Mouse (Mus musculus) kidney, postnatal 0 days (tissue): ENCODE results near the gene Mcu. TPM values are rescaled to one million over a fixed set of nuclear protein-coding genes. Genes with fewer than 3 reads are reported as not detected.
A peak's percentile ranks its signal among the peaks of the same experiment; 100 is the strongest.

ENCODE experiments used
- ATAC-seq: fragments of 200-750 bp; cut with Nextera tagmentation; replicated peaks from 2 replicates; pipeline ENCODE4 v1.8.0; 2017; ENCODE audit warnings: low read depth, moderate number of reproducible peaks, moderate TSS enrichment, moderate library complexity; ENCODE audit not compliant: low FRiP score
- DNase-seq: peaks from one replicate; pipeline ENCODE4 v3.0.0-alpha.2; 2016; ENCODE audit warnings: low spot score
- H3K27ac ChIP-seq: fragments of 300-500 bp; sonication (generic); 2 replicates; pipeline ENCODE4 v1.5.1; 2014; ENCODE audit warnings: mild to moderate bottlenecking
- H3K27me3 ChIP-seq: fragments of 300-500 bp; sonication (generic); 2 replicates; pipeline ENCODE4 v1.6.1; 2014; ENCODE audit warnings: low read length, mixed read lengths; ENCODE audit not compliant: insufficient read depth
- H3K36me3 ChIP-seq: fragments of 300-500 bp; sonication (generic); 2 replicates; pipeline ENCODE4 v1.6.1; 2014; ENCODE audit warnings: low read length, mixed read lengths; ENCODE audit not compliant: insufficient read depth
- H3K4me1 ChIP-seq: fragments of 300-500 bp; sonication (generic); replicated peaks from 2 replicates; pipeline ENCODE4 v1.6.1; 2014; ENCODE audit warnings: antibody characterized with exemption, low read length, mixed read lengths; ENCODE audit not compliant: insufficient read depth
- H3K4me2 ChIP-seq: fragments of 300-500 bp; sonication (generic); 2 replicates; pipeline ENCODE4 v1.6.1; 2014; ENCODE audit warnings: mild to moderate bottlenecking, low read length, moderate library complexity, mixed read lengths
- H3K4me3 ChIP-seq: fragments of 300-500 bp; sonication (generic); replicated peaks from 2 replicates; pipeline ENCODE4 v1.5.1; 2014; ENCODE audit warnings: low read depth, low read length
- H3K9ac ChIP-seq: fragments of 300-500 bp; sonication (generic); 2 replicates; pipeline ENCODE4 v1.6.1; 2014; ENCODE audit warnings: low read depth, low read length
- H3K9me3 ChIP-seq: fragments of 300-500 bp; sonication (generic); replicated peaks from 2 replicates; pipeline ENCODE4 v1.6.1; 2016; ENCODE audit warnings: low read length, inconsistent platforms, mixed read lengths
- CTCF ChIP-seq: IDR thresholded peaks from 2 replicates; pipeline ENCODE4 v1.5.1; 2016; ENCODE audit warnings: antibody characterized with exemption, low read depth, mild to moderate bottlenecking, moderate library complexity
- WGBS: fragments of 180-500 bp; shearing (Covaris S2); extraction: QIAGEN DNeasy Blood & Tissue Kit; methylation state at CpG from one replicate; pipeline ENCODE4 v1.1.7; 2014; 5-methylcytosine and 5-hydroxymethylcytosine counted together
- polyA plus RNA-seq: library from polyadenylated mRNA; unstranded; fragments of >200 nt; fragmentation: Nextera tagmentation; extraction: Ambion mirVana; gene quantifications from 2 replicates; pipeline ENCODE4 v1.2.1, GENCODE M21; 2015

Mcu gene
- polyA plus RNA-seq, 1 experiment from 2014 or later = 36.5 TPM

DNA sequence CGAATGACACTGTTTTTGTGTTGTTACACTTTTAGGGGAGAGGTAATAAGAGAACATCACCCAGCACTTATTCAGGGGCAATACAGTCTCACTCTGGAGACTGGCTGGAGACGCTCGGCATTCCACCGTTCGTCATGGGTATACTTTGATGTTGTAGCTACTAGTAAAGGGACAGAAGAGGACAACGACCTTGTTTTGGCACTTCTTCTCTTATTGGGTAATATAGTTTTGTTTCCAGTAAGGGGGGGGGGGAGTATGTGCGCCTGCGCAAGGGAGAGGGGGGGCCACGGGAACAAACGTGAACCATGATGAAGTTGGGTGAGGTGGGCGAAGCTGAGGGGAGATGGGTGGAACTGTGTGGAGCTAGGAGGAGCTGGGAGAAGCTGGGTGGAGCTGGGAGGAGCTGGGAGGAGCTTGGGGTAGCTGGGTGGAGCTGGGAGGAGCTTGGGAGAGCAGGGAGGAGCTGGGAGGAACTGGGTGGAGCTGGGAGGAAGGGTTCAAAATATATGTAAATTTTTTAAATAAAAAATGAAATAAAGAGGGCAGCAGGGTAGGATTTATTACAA lies 67.6 kb downstream of the Mcu start:
- no peak for ATAC-seq
- H3K27me3 ChIP-seq = no peaks in the 10 kb centered on the region
- H3K4me2 ChIP-seq = no peak overlapping the region
- H3K36me3 ChIP-seq = no peaks in the 10 kb centered on the region
- no peak overlapping the region for H3K4me3 ChIP-seq
- 64% methylated on average over 11 of the region's 11 CpGs for WGBS
- no peak overlapping the region for H3K27ac ChIP-seq
- peaks cover 4% of the 10 kb centered on the region; the same call in 1 of the 2 replicates for H3K9me3 ChIP-seq
- DNase-seq = no peak
- H3K9ac ChIP-seq = no peak overlapping the region
- no peaks in the 10 kb centered on the region for H3K4me1 ChIP-seq
- no peak for TF ChIP-seq CTCF

DNA sequence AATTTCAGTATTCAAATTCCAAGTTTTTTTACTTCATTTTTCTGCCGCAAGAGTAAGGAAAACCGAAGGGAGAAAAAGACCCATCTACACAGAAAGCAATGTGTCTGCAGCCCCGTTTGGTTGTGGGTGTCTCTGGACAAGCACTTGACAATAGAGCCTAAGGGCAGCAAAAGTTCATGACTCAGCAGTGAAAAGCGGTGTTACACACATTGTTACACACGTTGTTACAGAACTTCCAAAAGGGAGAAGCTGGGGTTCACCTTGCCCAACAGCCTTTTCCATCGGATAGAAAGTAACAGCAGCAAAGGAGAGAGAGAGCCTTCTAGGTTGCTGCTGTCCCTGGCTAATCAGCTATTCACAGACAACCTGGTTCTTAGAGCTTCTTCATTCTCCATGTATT lies 68.3 kb downstream of the Mcu start:
- WGBS = 77% methylated on average over 6 of the region's 6 CpGs
- no peak overlapping the region for H3K9ac ChIP-seq
- no peaks in the 10 kb centered on the region for H3K4me1 ChIP-seq
- H3K4me3 ChIP-seq = no peak overlapping the region
- no peaks in the 10 kb centered on the region for H3K36me3 ChIP-seq
- no peak for TF ChIP-seq CTCF
- no peaks in the 10 kb centered on the region for H3K27me3 ChIP-seq
- H3K4me2 ChIP-seq = no peak overlapping the region
- DNase-seq (no peak), ATAC-seq (no peak)
- H3K9me3 ChIP-seq = peaks cover 4% of the 10 kb centered on the region; the same call in 1 of the 2 replicates
- no peak overlapping the region for H3K27ac ChIP-seq

DNA sequence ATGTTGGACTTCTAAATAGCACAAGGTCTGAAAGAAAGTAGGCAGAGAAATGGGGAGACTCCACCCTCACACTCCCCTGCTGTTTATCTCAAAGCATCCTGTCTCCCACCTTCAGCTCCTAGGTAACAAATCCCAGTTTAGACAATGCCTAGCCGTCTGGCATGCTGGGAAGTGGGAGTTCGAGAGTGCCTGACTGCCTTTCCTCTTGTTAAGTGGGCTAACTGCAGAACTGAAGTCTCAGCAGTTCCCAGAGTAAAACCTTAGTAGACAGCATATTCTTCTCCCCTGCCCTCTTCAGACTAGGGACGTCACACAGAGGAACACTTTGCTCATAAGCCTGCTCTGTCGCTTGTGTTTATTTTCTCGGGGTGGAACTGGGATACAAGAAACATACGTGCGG lies 69.1 kb downstream of the Mcu start:
- Histone ChIP-seq H3K4me2 (no peak overlapping the region), H3K9me3 (peaks cover 4% of the 10 kb centered on the region; the same call in 1 of the 2 replicates), H3K27me3 (no peaks in the 10 kb centered on the region), H3K9ac (no peak overlapping the region), H3K4me3 (no peak overlapping the region), H3K4me1 (no peaks in the 10 kb centered on the region), H3K36me3 (no peaks in the 10 kb centered on the region), H3K27ac (no peak overlapping the region)
- DNase-seq (no peak), ATAC-seq (no peak)
- 75% methylated on average over 7 of the region's 7 CpGs for WGBS
- TF ChIP-seq CTCF = no peak

DNA sequence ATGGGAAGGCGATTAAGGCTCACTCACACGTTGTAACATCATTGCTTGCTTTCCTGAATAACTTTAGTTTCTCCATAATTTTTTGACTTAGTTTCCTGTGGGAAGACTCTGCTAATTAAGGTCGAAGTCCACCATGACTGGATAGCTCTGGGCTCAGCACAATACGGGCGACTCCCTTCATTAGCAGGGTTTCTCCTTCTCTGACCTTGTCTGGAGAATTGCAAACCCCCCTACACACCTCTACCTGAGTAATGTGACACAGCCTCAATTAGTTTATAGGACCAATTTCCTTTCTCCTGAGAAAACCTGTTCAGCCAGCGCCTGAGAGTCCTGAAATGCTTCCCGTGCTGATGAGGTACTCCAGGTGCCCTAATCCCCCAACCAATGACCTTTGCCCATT lies 71.3 kb downstream of the Mcu start:
- Histone ChIP-seq H3K9me3 (peaks cover 4% of the 10 kb centered on the region; the same call in 1 of the 2 replicates), H3K4me1 (peaks cover 2% of the 10 kb centered on the region), H3K27me3 (no peaks in the 10 kb centered on the region), H3K27ac (no peak overlapping the region), H3K9ac (no peak overlapping the region), H3K36me3 (no peaks in the 10 kb centered on the region), H3K4me2 (no peak overlapping the region), H3K4me3 (no peak overlapping the region)
- DNase-seq (no peak), ATAC-seq (no peak)
- WGBS = 76% methylated on average over 7 of the region's 7 CpGs
- TF ChIP-seq CTCF = no peak

DNA sequence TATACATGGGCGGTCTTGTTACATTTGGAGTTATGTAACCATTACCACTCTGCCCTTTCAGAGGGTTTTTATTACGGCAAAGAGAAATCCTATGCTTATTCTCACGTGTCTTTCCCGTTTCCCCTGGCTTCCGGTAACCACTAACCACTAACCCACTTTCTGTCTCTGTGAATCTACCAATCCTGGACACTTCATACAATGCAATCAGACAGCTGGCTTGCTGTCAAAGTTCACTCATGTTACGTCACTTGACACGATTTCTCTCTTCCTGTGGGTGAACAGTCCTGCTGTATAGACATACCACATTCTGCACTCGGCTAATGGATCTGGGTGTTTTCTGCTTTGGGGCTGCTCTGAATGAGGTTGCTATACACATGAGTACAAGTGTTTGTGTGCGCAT lies 73.1 kb downstream of the Mcu start:
- TF ChIP-seq CTCF = no peak
- H3K27me3 ChIP-seq = no peaks in the 10 kb centered on the region
- H3K9ac ChIP-seq = no peak overlapping the region
- H3K36me3 ChIP-seq = no peaks in the 10 kb centered on the region
- H3K9me3 ChIP-seq = peaks cover 4% of the 10 kb centered on the region; the same call in 1 of the 2 replicates
- no peak overlapping the region for H3K27ac ChIP-seq
- H3K4me3 ChIP-seq = no peak overlapping the region
- H3K4me2 ChIP-seq = no peak overlapping the region
- DNase-seq (no peak), ATAC-seq (no peak)
- 85% methylated on average over 9 of the region's 9 CpGs for WGBS
- H3K4me1 ChIP-seq = peaks cover 10% of the 10 kb centered on the region

DNA sequence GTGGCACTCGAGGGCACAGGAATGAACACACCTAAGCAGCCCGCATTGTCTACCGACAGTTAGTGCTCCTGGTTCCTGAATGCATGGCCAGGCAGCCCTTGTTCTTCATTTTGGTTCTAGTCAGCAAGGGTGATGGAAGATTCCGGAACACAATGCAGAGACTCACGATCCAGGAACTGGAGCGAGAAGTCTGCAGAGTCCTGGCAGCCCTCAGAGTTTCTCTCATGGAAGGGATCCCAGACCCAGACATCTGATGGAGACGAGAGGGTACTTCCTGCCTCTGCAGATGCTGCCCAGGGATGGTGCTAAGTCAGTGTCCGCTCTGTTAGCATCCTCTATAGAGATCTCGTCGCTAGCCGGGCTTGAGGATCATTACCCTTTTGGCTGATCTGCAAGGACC lies 75.0 kb downstream of the Mcu start:
- H3K9ac ChIP-seq = no peak overlapping the region

DNA sequence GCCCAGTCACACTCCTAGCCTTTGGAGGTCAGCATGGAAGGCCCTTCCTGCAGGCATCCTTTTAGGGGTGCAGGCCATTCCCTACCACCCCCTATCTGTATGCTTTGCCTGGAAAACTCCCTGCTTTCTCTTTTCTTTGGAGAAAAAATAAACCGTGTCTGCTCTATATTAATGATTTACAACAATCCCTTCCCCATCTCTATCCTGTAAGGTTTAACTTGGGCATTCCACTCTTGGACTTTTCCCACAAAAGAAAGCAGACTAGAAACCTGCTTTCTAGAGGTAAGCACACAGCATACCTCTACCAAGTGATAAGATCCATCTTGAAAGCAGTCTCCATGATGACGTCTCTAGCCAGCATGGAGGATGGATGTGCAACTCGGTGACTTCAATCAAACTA lies 75.9 kb downstream of the Mcu start:
- Histone ChIP-seq H3K4me1 (peaks cover 10% of the 10 kb centered on the region), H3K4me2 (no peak overlapping the region), H3K9me3 (no peaks in the 10 kb centered on the region), H3K27me3 (no peaks in the 10 kb centered on the region), H3K27ac (0 out of 2 replicates have a peak overlapping the region, but pooled peaks have one; percentile 71), H3K4me3 (no peak overlapping the region), H3K9ac (no peak overlapping the region), H3K36me3 (no peaks in the 10 kb centered on the region)
- TF ChIP-seq CTCF = no peak
- ATAC-seq (no peak), DNase-seq (no peak)
- 60% methylated on average over 3 of the region's 3 CpGs for WGBS

More for the DNA sequence above, 75.0 kb downstream of the Mcu start:
- 80% methylated on average over 11 of the region's 11 CpGs for WGBS
- no peak for ATAC-seq
- Histone ChIP-seq H3K27ac (no peak overlapping the region; the same call in 1 of the 2 replicates), H3K4me1 (peaks cover 10% of the 10 kb centered on the region), H3K36me3 (no peaks in the 10 kb centered on the region), H3K4me2 (no peak overlapping the region), H3K9me3 (peaks cover 4% of the 10 kb centered on the region; the same call in 1 of the 2 replicates), H3K27me3 (no peaks in the 10 kb centered on the region), H3K4me3 (no peak overlapping the region)
- no peak for TF ChIP-seq CTCF
- DNase-seq = no peak
